Mouse (Mus musculus) hindbrain, embryonic 11.5 days (tissue): ENCODE measurements around the gene Cdip1. TPM values are rescaled to one million over a fixed set of nuclear protein-coding genes. Genes with fewer than 3 reads are reported as not detected.

Experiments used
- ATAC-seq: fragments of 200-750 bp; cut with Nextera tagmentation; 2 replicates; pipeline ENCODE4 v1.8.0; 2017; ENCODE audit warnings: mild to moderate bottlenecking, moderate TSS enrichment, moderate library complexity; ENCODE audit not compliant: low FRiP score
- DNase-seq: peaks from one replicate; pipeline ENCODE4 v3.0.0-alpha.2; 2015; ENCODE audit warnings: low spot score
- H3K27ac ChIP-seq: fragments of 300-500 bp; sonication (generic); 2 replicates; pipeline ENCODE4 v1.5.1; 2014; ENCODE audit warnings: mild to moderate bottlenecking, low read depth, low read length
- H3K27me3 ChIP-seq: fragments of 300-500 bp; sonication (generic); 2 replicates; pipeline ENCODE4 v1.6.1; 2014; ENCODE audit warnings: mild to moderate bottlenecking, low read length, moderate library complexity, mixed read lengths; ENCODE audit not compliant: control insufficient read depth, insufficient read depth
- H3K36me3 ChIP-seq: fragments of 300-500 bp; sonication (generic); 2 replicates; pipeline ENCODE4 v1.6.1; 2014; ENCODE audit warnings: mild to moderate bottlenecking, low read length, moderate library complexity, mixed read lengths; ENCODE audit not compliant: control insufficient read depth, insufficient read depth
- H3K4me1 ChIP-seq: fragments of 300-500 bp; sonication (generic); replicated peaks from 2 replicates; pipeline ENCODE4 v1.6.1; 2014; ENCODE audit warnings: low read length, mixed read lengths; ENCODE audit not compliant: control insufficient read depth, insufficient read depth
- H3K4me2 ChIP-seq: fragments of 300-500 bp; sonication (generic); replicated peaks from 2 replicates; pipeline ENCODE4 v1.6.1; 2014; ENCODE audit warnings: mild to moderate bottlenecking, low read depth, low read length
- H3K4me3 ChIP-seq: fragments of 300-500 bp; sonication (generic); 2 replicates; pipeline ENCODE4 v1.5.1; 2014; ENCODE audit warnings: low read depth, low read length
- H3K9ac ChIP-seq: fragments of 300-500 bp; sonication (generic); 2 replicates; pipeline ENCODE4 v1.6.1; 2014; ENCODE audit warnings: low read depth, low read length
- H3K9me3 ChIP-seq: fragments of 300-500 bp; sonication (generic); 2 replicates; pipeline ENCODE4 v1.6.1; 2016; ENCODE audit warnings: low read length; ENCODE audit not compliant: control insufficient read depth
- WGBS: fragments of 180-500 bp; shearing (Covaris S2); extraction: QIAGEN DNeasy Blood & Tissue Kit; methylation state at CpG from one replicate; pipeline ENCODE4 v1.1.7; 2014; 5-methylcytosine and 5-hydroxymethylcytosine counted together
- polyA plus RNA-seq: library from polyadenylated mRNA; unstranded; fragments of >200 nt; fragmentation: Nextera tagmentation; extraction: Ambion mirVana; gene quantifications from 2 replicates; pipeline ENCODE4 v1.2.1, GENCODE M21; 2014

Gene Cdip1
- polyA plus RNA-seq, 1 experiment from 2014 or later, result 76.1 TPM

- no peaks in the 10 kb centered on the region for H3K9me3 ChIP-seq
- 91% methylated on average over 4 of the region's 4 CpGs for WGBS
- H3K27ac ChIP-seq, result no peak overlapping the region
- H3K4me3 ChIP-seq, result no peak overlapping the region
- H3K4me2 ChIP-seq, result no peak overlapping the region
- H3K9ac ChIP-seq, result no peak overlapping the region
- no peaks in the 10 kb centered on the region for H3K27me3 ChIP-seq
- H3K4me1 ChIP-seq, result no peaks in the 10 kb centered on the region
- DNase-seq (no peak), ATAC-seq (no peak)
- no peaks in the 10 kb centered on the region for H3K36me3 ChIP-seq
Observed at GRCm38 (mm10) chr16:4778940-4779339, 11.2 kb downstream of the Cdip1 start.

- Histone ChIP-seq H3K9ac (no peak overlapping the region), H3K4me3 (no peak overlapping the region), H3K36me3 (no peaks in the 10 kb centered on the region), H3K27ac (no peak overlapping the region), H3K9me3 (no peaks in the 10 kb centered on the region), H3K4me2 (no peak overlapping the region), H3K4me1 (no peaks in the 10 kb centered on the region), H3K27me3 (no peaks in the 10 kb centered on the region)
- no peak for DNase-seq
- ATAC-seq, result no peak
- WGBS, result 85% methylated on average over 4 of the region's 4 CpGs
Observed at GRCm38 (mm10) chr16:4777905-4778609, 12.0 kb downstream of the Cdip1 start.

- no peak overlapping the region for H3K4me2 ChIP-seq
- DNase-seq (no peak), ATAC-seq (no peak)
- no peaks in the 10 kb centered on the region for H3K27me3 ChIP-seq
- H3K27ac ChIP-seq, result no peak overlapping the region
- no peaks in the 10 kb centered on the region for H3K9me3 ChIP-seq
- WGBS, result 94% methylated on average over 3 of the region's 3 CpGs
- no peak overlapping the region for H3K9ac ChIP-seq
- no peak overlapping the region for H3K4me3 ChIP-seq
- H3K4me1 ChIP-seq, result no peaks in the 10 kb centered on the region
- no peaks in the 10 kb centered on the region for H3K36me3 ChIP-seq
Observed at GRCm38 (mm10) chr16:4777171-4777904, 12.8 kb downstream of the Cdip1 start.

GRCm38 (mm10) chr16:4773289-4773970, 16.7 kb downstream of the Cdip1 start:
- peaks cover 7% of the 10 kb centered on the region for H3K36me3 ChIP-seq
- H3K4me2 ChIP-seq, result no peak overlapping the region
- no peak overlapping the region for H3K4me3 ChIP-seq
- H3K27me3 ChIP-seq, result no peaks in the 10 kb centered on the region
- H3K9me3 ChIP-seq, result no peaks in the 10 kb centered on the region
- ATAC-seq, result no peak
- no peak overlapping the region for H3K9ac ChIP-seq
- WGBS, result 70% methylated on average over 1 of the region's 1 CpGs
- H3K4me1 ChIP-seq, result no peaks in the 10 kb centered on the region
- H3K27ac ChIP-seq, result no peak overlapping the region
- no peak for DNase-seq

- no peaks in the 10 kb centered on the region for H3K4me1 ChIP-seq
- H3K36me3 ChIP-seq, result peaks cover 7% of the 10 kb centered on the region
- ATAC-seq (no peak), DNase-seq (no peak)
- no peak overlapping the region for H3K27ac ChIP-seq
- no peaks in the 10 kb centered on the region for H3K27me3 ChIP-seq
- H3K9ac ChIP-seq, result no peak overlapping the region
- H3K4me2 ChIP-seq, result no peak overlapping the region
- 95% methylated on average over 5 of the region's 5 CpGs for WGBS
- H3K9me3 ChIP-seq, result no peaks in the 10 kb centered on the region
- no peak overlapping the region for H3K4me3 ChIP-seq
Observed at GRCm38 (mm10) chr16:4768719-4769118, 21.4 kb downstream of the Cdip1 start.

GRCm38 (mm10) chr16:4767012-4767790, 22.9 kb downstream of the Cdip1 start:
- H3K4me2 ChIP-seq, result no peak overlapping the region
- no peaks in the 10 kb centered on the region for H3K27me3 ChIP-seq
- 85% methylated on average over 6 of the region's 6 CpGs for WGBS
- ATAC-seq, result no peak
- H3K27ac ChIP-seq, result no peak overlapping the region
- H3K9ac ChIP-seq, result no peak overlapping the region
- H3K9me3 ChIP-seq, result no peaks in the 10 kb centered on the region
- no peaks in the 10 kb centered on the region for H3K4me1 ChIP-seq
- peaks cover 7% of the 10 kb centered on the region for H3K36me3 ChIP-seq
- no peak overlapping the region for H3K4me3 ChIP-seq
- no peak for DNase-seq

- no peaks in the 10 kb centered on the region for H3K4me1 ChIP-seq
- no peak overlapping the region for H3K27ac ChIP-seq
- H3K27me3 ChIP-seq, result no peaks in the 10 kb centered on the region
- ATAC-seq, result no peak
- H3K9ac ChIP-seq, result no peak overlapping the region
- no peak overlapping the region for H3K4me2 ChIP-seq
- H3K9me3 ChIP-seq, result no peaks in the 10 kb centered on the region
- H3K36me3 ChIP-seq, result peaks cover 7% of the 10 kb centered on the region
- DNase-seq, result no peak
- WGBS, result 92% methylated on average over 2 of the region's 2 CpGs
- no peak overlapping the region for H3K4me3 ChIP-seq
Observed at GRCm38 (mm10) chr16:4765852-4766251, 24.2 kb downstream of the Cdip1 start.

- H3K4me3 ChIP-seq, result no peak overlapping the region
- no peak for ATAC-seq
- DNase-seq, result peak; percentile 54
- no peaks in the 10 kb centered on the region for H3K4me1 ChIP-seq
- H3K27ac ChIP-seq, result no peak overlapping the region
- no peaks in the 10 kb centered on the region for H3K9me3 ChIP-seq
- H3K4me2 ChIP-seq, result no peak overlapping the region
- no peaks in the 10 kb centered on the region; the same call in 1 of the 2 replicates for H3K36me3 ChIP-seq
- 46% methylated on average over 2 of the region's 2 CpGs for WGBS
- no peak overlapping the region for H3K9ac ChIP-seq
- H3K27me3 ChIP-seq, result no peaks in the 10 kb centered on the region
Observed at GRCm38 (mm10) chr16:4763276-4763675, 26.8 kb downstream of the Cdip1 start.
